Mouse (Mus musculus) liver, embryonic 16.5 days (tissue): Measurements from ENCODE around the gene Rsad1. TPM values are rescaled to one million over a fixed set of nuclear protein-coding genes. Genes with fewer than 3 reads are reported as not detected.

ENCODE experiments used
- ATAC-seq: fragments of 200-750 bp; cut with Nextera tagmentation; 2 replicates; pipeline ENCODE4 v1.8.0; 2017; ENCODE audit warnings: low read depth, mild to moderate bottlenecking, moderate number of reproducible peaks, moderate library complexity
- H3K27ac ChIP-seq: fragments of 300-500 bp; sonication (generic); 2 replicates; pipeline ENCODE4 v1.5.1; 2014; ENCODE audit warnings: mild to moderate bottlenecking, low read length
- H3K27me3 ChIP-seq: fragments of 300-500 bp; sonication (generic); 2 replicates; pipeline ENCODE4 v1.6.1; 2014; ENCODE audit warnings: low read depth, low read length, mixed read lengths; ENCODE audit not compliant: control insufficient read depth, insufficient read depth
- H3K36me3 ChIP-seq: fragments of 300-500 bp; sonication (generic); 2 replicates; pipeline ENCODE4 v1.6.1; 2014; ENCODE audit warnings: mild to moderate bottlenecking; ENCODE audit not compliant: control insufficient read depth, insufficient read depth
- H3K4me1 ChIP-seq: fragments of 300-500 bp; sonication (generic); 2 replicates; pipeline ENCODE4 v1.6.1; 2014; ENCODE audit warnings: low read depth, low read length, mixed read lengths; ENCODE audit not compliant: control insufficient read depth
- H3K4me2 ChIP-seq: fragments of 300-500 bp; sonication (generic); 2 replicates; pipeline ENCODE4 v1.6.1; 2014; ENCODE audit warnings: low read depth, low read length, mixed read lengths
- H3K4me3 ChIP-seq: fragments of 300-500 bp; sonication (generic); 2 replicates; pipeline ENCODE4 v1.5.1; 2014; ENCODE audit warnings: low read depth, mild to moderate bottlenecking, low read length
- H3K9ac ChIP-seq: fragments of 300-500 bp; sonication (generic); 2 replicates; pipeline ENCODE4 v1.6.1; 2014; ENCODE audit warnings: low read depth, low read length
- H3K9me3 ChIP-seq: fragments of 300-500 bp; sonication (generic); replicated peaks from 2 replicates; pipeline ENCODE4 v1.6.1; 2016; ENCODE audit warnings: low read length; ENCODE audit not compliant: control insufficient read depth
- WGBS: fragments of 180-500 bp; shearing (Covaris S2); extraction: QIAGEN DNeasy Blood & Tissue Kit; methylation state at CpG from one replicate; pipeline ENCODE4 v1.1.7; 2014; ENCODE audit not compliant: insufficient replicate concordance; 5-methylcytosine and 5-hydroxymethylcytosine counted together
- polyA plus RNA-seq: library from polyadenylated mRNA; unstranded; fragments of >200 nt; fragmentation: Nextera tagmentation; extraction: Ambion mirVana; gene quantifications from 2 replicates; pipeline ENCODE4 v1.2.1, GENCODE M21; 2015

The Rsad1 gene
- polyA plus RNA-seq, 1 experiment from 2014 or later = 1.0 TPM

DNA sequence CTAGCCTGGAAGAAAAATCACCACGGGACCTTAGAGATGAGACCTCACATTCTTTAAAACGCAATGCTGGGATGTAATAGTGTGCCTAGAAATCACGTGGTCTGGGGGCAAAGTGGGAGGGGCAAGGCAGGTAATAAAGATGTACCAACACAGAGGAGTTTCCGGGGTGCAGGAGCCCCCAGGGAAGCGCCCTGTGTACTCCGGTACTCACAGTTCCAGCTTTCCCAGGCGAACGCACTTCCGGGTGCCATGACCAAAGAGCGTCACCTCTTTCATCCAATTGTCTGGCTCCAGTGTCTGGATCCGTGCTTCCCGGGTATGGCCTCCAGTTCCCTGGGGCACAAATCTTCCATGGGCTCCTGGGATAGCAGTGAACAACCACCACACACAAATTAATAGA, 5.7 kb downstream of the Rsad1 start:
- H3K9me3 ChIP-seq = no peaks in the 10 kb centered on the region
- WGBS = 83% methylated on average over 12 of the region's 12 CpGs
- no peaks in the 10 kb centered on the region; the same call in 1 of the 2 replicates for H3K4me1 ChIP-seq
- no peak for ATAC-seq
- H3K27me3 ChIP-seq = no peaks in the 10 kb centered on the region
- H3K4me3 ChIP-seq = no peak overlapping the region
- H3K36me3 ChIP-seq = no peaks in the 10 kb centered on the region
- H3K27ac ChIP-seq = no peak overlapping the region
- no peak overlapping the region for H3K9ac ChIP-seq
- no peak overlapping the region for H3K4me2 ChIP-seq

DNA sequence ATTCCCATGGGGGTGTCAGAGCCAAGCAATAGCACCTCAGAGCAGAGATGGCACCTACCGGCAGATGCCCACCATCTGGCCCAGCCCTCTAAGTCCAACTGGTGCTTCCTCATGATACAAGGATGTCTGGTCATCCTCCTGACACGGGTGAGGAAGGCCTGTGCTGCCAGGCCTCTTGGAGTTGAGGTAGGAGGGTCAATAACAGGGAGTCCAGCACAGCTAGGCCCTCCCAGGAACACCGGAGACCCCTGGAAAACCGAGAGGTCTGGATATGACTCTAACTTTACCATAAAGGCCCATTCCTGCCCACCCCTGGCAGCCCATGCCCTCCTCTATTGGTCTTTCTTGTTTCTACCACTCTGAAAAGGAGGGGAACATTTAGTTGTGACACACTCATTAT, 6.7 kb downstream of the Rsad1 start:
- Histone ChIP-seq H3K36me3 (no peaks in the 10 kb centered on the region), H3K27ac (no peak overlapping the region), H3K9ac (no peak overlapping the region), H3K4me3 (no peak overlapping the region), H3K9me3 (no peaks in the 10 kb centered on the region), H3K27me3 (no peaks in the 10 kb centered on the region), H3K4me2 (no peak overlapping the region), H3K4me1 (no peaks in the 10 kb centered on the region)
- no peak for ATAC-seq
- WGBS = 66% methylated on average over 4 of the region's 4 CpGs

DNA sequence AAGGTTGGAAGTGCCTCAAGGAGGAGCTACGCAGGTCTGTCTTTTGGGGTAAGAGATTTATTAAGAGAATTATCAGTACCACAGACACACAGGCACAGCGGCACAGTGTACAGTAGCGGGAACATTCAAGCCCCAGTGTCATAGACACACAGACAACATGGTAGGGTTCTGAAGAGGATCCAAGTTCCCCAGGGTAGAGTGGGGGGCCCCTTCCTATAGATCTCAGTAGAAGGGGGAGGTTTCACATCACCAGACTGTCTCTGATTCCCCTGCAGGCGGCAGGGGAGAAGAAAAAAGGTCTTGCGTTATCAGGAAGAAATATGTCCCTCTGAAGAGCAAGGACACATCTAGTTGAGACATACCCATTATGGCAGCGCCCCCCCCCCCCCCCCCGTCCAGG, 9.3 kb downstream of the Rsad1 start:
- no peak for ATAC-seq
- H3K27ac ChIP-seq = no peak overlapping the region
- no peak overlapping the region for H3K4me3 ChIP-seq
- H3K4me1 ChIP-seq = no peaks in the 10 kb centered on the region
- 64% methylated on average over 7 of the region's 7 CpGs for WGBS
- H3K27me3 ChIP-seq = no peaks in the 10 kb centered on the region
- no peaks in the 10 kb centered on the region for H3K36me3 ChIP-seq
- no peak overlapping the region for H3K4me2 ChIP-seq
- no peaks in the 10 kb centered on the region for H3K9me3 ChIP-seq
- no peak overlapping the region for H3K9ac ChIP-seq

DNA sequence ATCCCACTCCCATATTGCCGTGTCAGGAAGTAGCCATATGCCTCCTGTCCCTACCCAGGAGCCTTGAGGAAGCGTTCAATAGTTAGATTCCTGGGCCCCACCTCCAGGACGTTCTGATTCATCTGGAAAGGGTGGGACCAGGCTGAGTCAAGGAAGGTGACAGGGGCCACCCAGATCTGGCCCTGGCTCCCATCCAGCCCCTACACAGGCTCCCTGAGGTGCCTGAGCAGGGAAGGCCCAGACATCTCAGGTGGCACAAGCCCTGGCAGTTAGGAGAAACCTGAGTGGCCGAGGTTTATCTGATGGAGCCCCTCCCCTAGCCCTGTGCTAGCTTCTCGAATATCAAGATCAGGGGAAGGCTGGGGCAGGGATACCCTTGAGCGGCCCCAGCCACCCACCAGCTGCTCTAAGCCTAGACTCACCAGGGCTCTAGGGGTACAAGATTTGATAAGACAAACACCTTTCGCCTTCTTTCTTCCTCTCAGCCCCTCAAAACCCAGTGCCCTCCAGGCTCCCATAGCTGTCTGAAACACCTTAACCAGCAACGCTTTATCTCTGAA, 10.2 kb downstream of the Rsad1 start:
- no peaks in the 10 kb centered on the region for H3K27me3 ChIP-seq
- ATAC-seq = no peak
- no peak overlapping the region for H3K9ac ChIP-seq
- no peak overlapping the region for H3K27ac ChIP-seq
- no peaks in the 10 kb centered on the region for H3K9me3 ChIP-seq
- no peak overlapping the region for H3K4me3 ChIP-seq
- no peaks in the 10 kb centered on the region for H3K4me1 ChIP-seq
- 56% methylated on average over 8 of the region's 8 CpGs for WGBS
- H3K4me2 ChIP-seq = no peak overlapping the region
- H3K36me3 ChIP-seq = no peaks in the 10 kb centered on the region

DNA sequence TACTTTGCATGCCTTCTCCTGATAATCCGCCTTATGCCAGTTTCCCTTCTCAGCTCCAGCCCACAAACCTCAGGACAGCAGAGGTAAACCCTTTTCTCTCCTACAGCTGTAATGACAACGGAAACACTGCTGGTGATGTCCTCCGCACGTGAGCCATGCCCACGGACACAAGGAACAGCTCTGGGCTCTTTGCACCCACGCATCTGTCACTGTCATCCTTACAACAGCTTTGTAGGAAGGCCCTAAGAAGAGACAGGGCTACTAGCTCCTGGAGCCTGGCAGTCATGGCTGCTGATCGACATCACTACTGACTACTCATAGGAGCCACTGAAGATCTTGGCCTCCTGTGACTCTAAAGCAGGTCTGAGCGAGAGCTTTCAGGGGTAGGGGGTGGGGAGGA, 15.9 kb downstream of the Rsad1 start:
- 57% methylated on average over 8 of the region's 8 CpGs for WGBS
- Histone ChIP-seq H3K27ac (no peak overlapping the region), H3K9me3 (no peaks in the 10 kb centered on the region), H3K4me2 (no peak overlapping the region), H3K9ac (no peak overlapping the region), H3K36me3 (no peaks in the 10 kb centered on the region), H3K27me3 (no peaks in the 10 kb centered on the region), H3K4me3 (no peak overlapping the region), H3K4me1 (no peaks in the 10 kb centered on the region)
- ATAC-seq = no peak

DNA sequence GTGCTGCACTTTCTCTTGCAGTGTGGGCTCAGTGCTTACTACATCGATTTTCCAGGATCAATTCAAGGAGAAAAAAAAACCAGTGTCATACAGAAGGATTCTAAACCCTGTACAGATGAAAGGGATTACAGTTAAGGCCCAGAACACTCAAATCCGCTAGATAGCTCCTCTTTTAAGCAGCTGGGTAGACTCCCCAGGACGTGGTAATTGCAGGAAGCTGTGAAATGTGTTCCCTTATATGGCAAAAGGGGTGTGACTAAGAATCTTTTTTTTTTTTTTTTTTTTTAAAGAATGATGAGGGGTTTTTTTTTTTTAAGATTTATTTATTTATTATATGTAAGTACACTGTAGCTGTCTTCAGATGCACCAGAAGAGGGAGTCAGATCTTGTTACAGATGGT, 20.2 kb downstream of the Rsad1 start:
- ATAC-seq = no peak
- H3K9ac ChIP-seq = no peak overlapping the region
- H3K27me3 ChIP-seq = no peaks in the 10 kb centered on the region
- H3K4me1 ChIP-seq = no peaks in the 10 kb centered on the region
- H3K36me3 ChIP-seq = no peaks in the 10 kb centered on the region
- no peak overlapping the region for H3K4me3 ChIP-seq
- H3K27ac ChIP-seq = no peak overlapping the region
- H3K9me3 ChIP-seq = no peaks in the 10 kb centered on the region
- no peak overlapping the region for H3K4me2 ChIP-seq
- 34% methylated on average over 3 of the region's 3 CpGs for WGBS

DNA sequence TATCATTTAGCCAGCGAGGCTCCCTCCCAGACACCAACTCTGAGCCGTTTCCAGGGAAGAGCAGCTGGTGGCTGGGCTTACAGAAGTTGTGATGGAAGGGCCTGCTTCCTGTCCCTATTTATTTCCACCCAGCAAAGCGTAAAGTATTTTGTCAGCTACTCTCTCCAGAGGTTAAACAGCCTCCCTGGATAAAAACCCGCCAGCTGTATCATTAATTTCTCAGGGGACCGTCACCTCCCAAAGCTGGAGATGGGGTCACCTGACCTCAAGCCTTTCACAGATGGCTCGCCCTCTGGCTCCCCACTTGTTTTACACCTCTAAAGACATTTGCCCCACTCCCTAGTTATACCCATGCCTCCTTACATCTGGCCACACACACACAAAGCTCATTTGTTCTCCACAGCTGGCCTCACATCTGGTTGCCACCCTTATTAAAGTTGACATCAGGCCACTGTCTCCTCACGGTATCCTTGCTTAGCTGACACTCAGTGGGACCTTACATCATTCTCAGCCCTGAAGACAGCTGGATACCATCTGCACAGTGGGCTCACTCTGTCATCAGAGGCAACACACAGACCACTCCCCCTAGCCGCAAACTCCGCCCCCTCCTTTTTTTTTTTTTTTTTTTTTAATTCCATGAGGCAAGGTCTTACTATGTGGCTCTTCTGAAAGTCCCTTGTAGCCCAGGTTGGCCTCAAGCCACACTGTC, 22.7 kb downstream of the Rsad1 start:
- Histone ChIP-seq H3K9me3 (no peaks in the 10 kb centered on the region), H3K4me3 (no peak overlapping the region), H3K4me1 (no peaks in the 10 kb centered on the region), H3K27me3 (no peaks in the 10 kb centered on the region), H3K27ac (no peak overlapping the region), H3K9ac (no peak overlapping the region), H3K36me3 (no peaks in the 10 kb centered on the region), H3K4me2 (no peak overlapping the region)
- WGBS = 52% methylated on average over 9 of the region's 9 CpGs
- no peak for ATAC-seq

DNA sequence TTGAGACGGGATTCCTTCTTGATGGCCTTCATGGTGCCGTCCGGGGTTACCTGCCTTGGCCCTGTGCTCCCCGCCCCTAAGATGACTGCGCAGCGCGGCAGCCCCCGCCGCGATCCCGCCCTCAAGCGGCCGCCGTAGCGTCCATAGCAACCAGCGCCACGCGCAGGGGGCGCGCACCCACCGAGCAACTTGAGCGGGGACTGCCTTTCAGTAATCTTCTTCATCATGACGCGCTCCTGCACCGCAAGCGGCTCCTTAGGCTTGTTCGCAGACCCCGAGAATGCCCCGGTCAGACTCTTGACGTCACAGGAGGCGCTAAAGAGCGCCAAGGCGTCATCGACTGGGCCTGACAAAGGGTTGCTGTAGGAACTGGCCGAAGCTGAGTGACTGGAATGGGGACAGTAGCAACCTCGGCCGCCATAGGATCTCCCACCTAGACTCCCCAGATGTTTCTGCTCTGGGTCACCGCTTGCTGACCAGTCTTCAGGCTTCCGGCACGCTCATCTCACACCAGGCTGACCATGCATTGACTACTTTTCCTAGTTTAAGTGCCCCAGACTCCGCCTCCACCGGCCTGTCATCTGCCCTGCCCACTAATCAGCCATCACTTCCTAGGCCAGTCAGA, 27.7 kb downstream of the Rsad1 start, which contains the start of gene Mycbpap:
Gene Mycbpap, minus strand, starts transcription at position 524 of the 625 bp plus-strand sequence.
- Histone ChIP-seq H3K9ac (no peak within 1 kb of the TSS), H3K36me3 (no peaks in the 10 kb centered on the region), H3K27ac (no peak within 1 kb of the TSS), H3K4me3 (peak within 1 kb of the TSS; percentile 56), H3K27me3 (no peaks in the 10 kb centered on the region), H3K4me2 (peak within 1 kb of the TSS; percentile 76), H3K4me1 (no peaks in the 10 kb centered on the region; the same call in 1 of the 2 replicates), H3K9me3 (no peaks in the 10 kb centered on the region)
- 2% methylated on average over 42 of the region's 42 CpGs for WGBS
- ATAC-seq = peak; percentile 35; the same call in 1 of the 2 replicates

DNA sequence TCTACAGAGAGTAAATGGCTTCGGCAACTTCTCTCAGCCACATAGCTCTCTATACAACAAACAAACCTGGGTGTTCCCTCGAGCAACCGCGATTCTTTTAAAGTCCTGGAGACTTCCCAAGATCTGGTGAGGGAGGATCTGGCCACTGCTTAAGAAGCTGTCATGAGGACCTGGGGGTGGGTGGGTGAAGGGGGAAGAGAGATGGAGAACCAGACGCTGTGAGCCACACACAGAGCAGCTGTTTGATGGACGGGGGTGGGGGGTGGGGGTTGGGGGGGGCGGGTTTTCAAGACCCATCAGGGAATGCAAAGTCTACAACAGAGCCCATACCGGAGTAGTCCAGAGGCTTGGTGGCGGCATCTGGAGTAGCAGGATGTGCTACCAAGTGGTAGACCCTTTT, 35.6 kb downstream of the Rsad1 start:
- no peaks in the 10 kb centered on the region for H3K36me3 ChIP-seq
- WGBS = 40% methylated on average over 9 of the region's 9 CpGs
- no peaks in the 10 kb centered on the region for H3K9me3 ChIP-seq
- H3K4me3 ChIP-seq = no peak overlapping the region
- no peak overlapping the region for H3K9ac ChIP-seq
- no peak for ATAC-seq
- H3K4me1 ChIP-seq = no peaks in the 10 kb centered on the region
- no peaks in the 10 kb centered on the region for H3K27me3 ChIP-seq
- H3K27ac ChIP-seq = no peak overlapping the region
- no peak overlapping the region for H3K4me2 ChIP-seq
